Mouse (Mus musculus): ENCODE measurements around the gene Cpt1c. TPM values are rescaled to one million over a fixed set of nuclear protein-coding genes. Genes with fewer than 3 reads are reported as not detected.

Cpt1c gene
- polyA plus RNA-seq, 1 experiment = 154 TPM

DNA sequence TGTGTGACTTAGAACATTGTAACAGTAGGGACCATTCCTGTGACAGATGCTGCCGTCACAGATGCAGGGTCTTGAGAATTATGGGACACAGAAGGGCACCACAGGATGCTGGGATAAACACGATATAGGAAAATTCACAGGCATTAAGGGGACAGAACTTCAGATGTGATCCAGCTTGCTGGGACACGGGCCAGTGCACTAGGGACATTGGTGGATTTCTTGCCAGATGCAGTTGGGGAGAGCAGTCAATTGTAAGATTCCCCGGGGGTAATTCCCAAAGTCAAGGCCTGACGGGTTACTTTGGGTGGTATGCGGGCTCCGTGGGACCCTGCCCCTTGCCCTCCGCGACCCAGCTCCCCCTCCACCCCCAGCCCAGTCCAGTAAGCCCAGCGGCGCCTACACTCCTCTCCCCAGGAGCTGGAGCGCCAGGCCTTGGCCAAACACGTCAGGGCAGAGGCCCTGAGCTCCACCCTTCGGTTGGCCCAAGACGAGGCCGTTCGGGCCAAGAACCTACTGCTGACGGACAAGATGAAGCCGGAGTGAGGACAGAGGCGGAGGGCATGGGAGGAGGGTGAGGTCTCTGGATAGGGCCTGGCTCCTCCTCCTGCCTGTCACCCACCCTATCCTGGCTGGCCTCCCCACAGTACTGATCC lies 17.3 kb downstream of the Cpt1c start:
- no peak overlapping the region for H3K27ac ChIP-seq (ENCODE audit: insufficient read depth, low read length)
- no peaks in the 10 kb centered on the region for H3K4me1 ChIP-seq (ENCODE audit: control insufficient read depth, insufficient read depth, low read length)
- TF ChIP-seq POLR2A (IDR thresholded peaks at IDR 0.05; ENCODE audit: extremely low read depth, insufficient read depth, low read length) (no peak), CTCF (IDR thresholded peaks at IDR 0.05; ENCODE audit: extremely low read depth, insufficient read depth, low read length) (no peak)

DNA sequence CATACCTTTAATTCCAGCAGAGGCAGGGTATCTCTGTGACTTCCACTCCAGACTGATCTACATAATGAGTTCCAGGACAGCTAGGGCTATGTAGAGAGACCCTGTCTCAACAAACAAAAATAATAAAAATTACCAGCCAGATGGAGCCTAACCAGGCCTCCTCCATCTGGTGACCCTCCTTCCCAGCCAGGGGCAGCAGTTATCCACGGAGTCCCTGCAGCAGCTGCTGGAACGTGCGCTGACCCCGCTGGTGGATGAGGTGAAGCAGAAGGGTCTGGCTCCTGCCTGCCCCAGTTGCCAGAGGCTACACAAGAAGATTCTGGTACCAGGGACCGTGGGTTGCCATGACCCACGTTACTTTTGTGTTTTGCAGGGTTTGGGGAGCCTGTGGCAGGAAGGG lies 18.4 kb downstream of the Cpt1c start:
- Histone ChIP-seq H3K4me1 (ENCODE audit: control insufficient read depth, insufficient read depth, low read length) (no peaks in the 10 kb centered on the region), H3K27ac (ENCODE audit: insufficient read depth, low read length) (no peak overlapping the region), H3K4me3 (ENCODE audit: insufficient read depth, low read length) (no peak overlapping the region)
- TF ChIP-seq CTCF (IDR thresholded peaks at IDR 0.05; ENCODE audit: extremely low read depth, insufficient read depth, low read length) (no peak), POLR2A (IDR thresholded peaks at IDR 0.05; ENCODE audit: extremely low read depth, insufficient read depth, low read length) (no peak)

More for the DNA sequence above, 17.3 kb downstream of the Cpt1c start:
- no peak overlapping the region for H3K4me3 ChIP-seq (ENCODE audit: insufficient read depth, low read length)

DNA sequence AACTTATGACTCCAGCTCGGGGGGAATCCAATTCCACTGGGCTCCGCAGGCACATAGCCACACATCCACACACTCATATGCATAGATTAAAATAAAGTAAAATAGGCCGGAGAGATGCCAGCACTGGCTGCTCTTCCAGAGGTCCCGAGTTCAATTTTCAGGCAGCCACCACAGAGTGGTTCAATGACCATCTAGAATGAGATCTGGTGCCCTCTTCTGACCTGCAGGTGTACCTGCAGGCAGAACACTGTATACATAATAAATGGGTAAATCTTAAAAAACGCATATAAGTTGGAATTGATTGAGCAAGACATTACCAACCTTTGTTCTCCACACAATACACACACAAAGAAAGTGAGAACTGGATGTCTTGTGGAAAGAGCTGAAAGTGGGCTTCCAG lies 19.0 kb downstream of the Cpt1c start:
- no peak overlapping the region for H3K27ac ChIP-seq (ENCODE audit: insufficient read depth, low read length)
- H3K4me3 ChIP-seq (ENCODE audit: insufficient read depth, low read length) = no peak overlapping the region
- peak; percentile 45; the same call in 1 of the 2 replicates for TF ChIP-seq CTCF (IDR thresholded peaks at IDR 0.05; ENCODE audit: extremely low read depth, insufficient read depth, low read length)
- TF ChIP-seq POLR2A (IDR thresholded peaks at IDR 0.05; ENCODE audit: extremely low read depth, insufficient read depth, low read length) = no peak
- no peaks in the 10 kb centered on the region for H3K4me1 ChIP-seq (ENCODE audit: control insufficient read depth, insufficient read depth, low read length)

DNA sequence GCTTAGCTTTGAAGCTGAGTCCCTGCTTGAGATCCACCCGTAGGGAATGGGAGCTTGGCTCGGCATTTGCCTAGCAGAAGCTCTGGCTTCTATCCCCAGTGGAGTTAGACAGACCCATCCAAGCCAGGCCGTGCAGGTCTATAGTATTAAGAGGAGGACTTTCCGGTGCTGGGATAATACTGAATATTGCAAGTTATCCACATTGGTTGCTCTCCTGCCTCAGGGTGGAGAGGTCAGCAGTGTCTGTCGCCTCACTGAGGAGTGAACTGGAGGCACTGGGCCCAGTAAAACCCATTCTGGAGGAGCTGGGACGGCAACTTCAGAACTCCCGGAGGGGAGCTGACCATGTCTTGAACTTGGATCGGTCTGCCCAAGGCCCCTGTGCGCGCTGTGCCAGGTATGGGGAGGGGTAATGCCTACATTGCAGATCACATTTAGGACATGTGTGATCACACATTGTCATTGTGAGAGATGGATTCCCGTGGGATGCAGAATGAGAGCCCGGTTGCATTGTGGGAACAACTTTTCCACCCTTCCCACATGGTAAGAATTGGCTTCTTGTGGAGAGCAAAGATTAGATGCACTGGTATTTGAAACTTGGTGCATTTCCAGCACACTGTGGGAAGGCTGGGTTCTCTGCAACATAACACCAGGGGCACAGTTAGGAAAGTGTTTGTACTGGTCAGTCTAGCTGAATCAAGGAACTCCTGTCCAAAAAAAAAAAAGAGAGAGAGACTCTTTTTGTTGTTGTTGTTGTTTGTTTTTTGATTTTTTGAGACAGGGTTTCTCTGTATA lies 20.4 kb downstream of the Cpt1c start:
- H3K4me1 ChIP-seq (ENCODE audit: control insufficient read depth, insufficient read depth, low read length) = peaks cover 5% of the 10 kb centered on the region
- H3K27ac ChIP-seq (ENCODE audit: insufficient read depth, low read length) = no peak overlapping the region

DNA sequence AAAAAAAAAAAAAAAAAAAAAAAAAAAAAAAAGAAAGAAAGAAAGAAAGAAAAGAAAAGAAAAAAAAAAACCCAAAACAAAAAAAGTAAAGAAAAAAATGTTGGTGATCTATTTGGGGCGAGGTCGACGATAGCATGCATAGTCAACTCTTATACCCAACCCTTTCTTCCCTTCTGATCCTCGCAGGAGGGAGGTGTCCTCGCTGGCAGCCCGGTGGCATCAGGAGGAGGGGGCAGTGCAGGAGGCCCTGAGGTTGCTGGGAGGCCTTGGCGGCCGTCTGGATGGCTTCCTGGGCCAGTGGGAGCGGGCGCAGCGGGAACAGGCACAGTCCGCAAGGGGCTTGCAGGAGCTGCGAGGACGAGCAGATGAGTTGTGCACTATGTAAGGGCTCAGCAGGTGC lies 21.1 kb downstream of the Cpt1c start:
- peaks cover 5% of the 10 kb centered on the region for H3K4me1 ChIP-seq (ENCODE audit: control insufficient read depth, insufficient read depth, low read length)
- H3K27ac ChIP-seq (ENCODE audit: insufficient read depth, low read length) = no peak overlapping the region
- TF ChIP-seq CTCF (IDR thresholded peaks at IDR 0.05; ENCODE audit: extremely low read depth, insufficient read depth, low read length) (no peak), POLR2A (IDR thresholded peaks at IDR 0.05; ENCODE audit: extremely low read depth, insufficient read depth, low read length) (no peak)
- no peak overlapping the region for H3K4me3 ChIP-seq (ENCODE audit: insufficient read depth, low read length)

More for the DNA sequence above, 20.4 kb downstream of the Cpt1c start:
- no peak overlapping the region for H3K4me3 ChIP-seq (ENCODE audit: insufficient read depth, low read length)
- no peak for TF ChIP-seq CTCF (IDR thresholded peaks at IDR 0.05; ENCODE audit: extremely low read depth, insufficient read depth, low read length)
- TF ChIP-seq POLR2A (IDR thresholded peaks at IDR 0.05; ENCODE audit: extremely low read depth, insufficient read depth, low read length) = no peak

DNA sequence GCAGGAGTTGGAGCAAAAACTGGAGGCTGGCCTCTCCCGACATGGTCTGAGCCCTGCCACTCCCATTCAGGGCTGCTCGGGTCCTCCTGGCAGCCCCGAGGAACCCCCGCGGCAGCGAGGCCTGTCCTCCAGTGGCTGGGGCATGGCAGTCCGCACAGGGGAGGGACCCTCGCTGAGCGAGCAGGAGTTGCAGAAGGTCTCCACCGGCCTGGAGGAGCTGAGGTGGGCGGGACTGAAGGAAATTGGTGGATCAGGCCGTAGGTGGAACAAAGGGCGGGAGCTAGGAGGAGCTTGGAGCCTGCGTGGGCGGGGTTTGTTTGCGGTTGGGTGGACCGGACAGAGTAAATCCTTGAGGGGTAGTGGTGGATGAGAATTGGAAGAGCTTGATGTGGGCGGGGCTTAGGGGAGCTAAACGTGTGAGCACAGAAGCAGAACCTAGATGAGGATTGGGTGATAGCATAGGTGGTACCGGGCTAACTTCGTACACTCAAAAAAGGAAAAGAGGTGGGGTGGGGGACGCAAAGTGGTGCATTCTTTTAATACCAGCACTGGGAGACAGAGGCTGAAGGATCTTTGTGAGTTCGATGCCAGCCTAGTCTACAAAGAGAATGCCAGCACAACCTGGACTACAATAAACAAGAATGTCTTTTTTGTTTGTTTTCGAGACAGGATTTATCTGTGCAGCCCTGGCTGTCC lies 21.9 kb downstream of the Cpt1c start:
- H3K27ac ChIP-seq (ENCODE audit: insufficient read depth, low read length) = no peak overlapping the region
- H3K4me3 ChIP-seq (ENCODE audit: insufficient read depth, low read length) = peak overlapping the region; percentile 19
- TF ChIP-seq CTCF (IDR thresholded peaks at IDR 0.05; ENCODE audit: extremely low read depth, insufficient read depth, low read length) = no peak
- TF ChIP-seq POLR2A (IDR thresholded peaks at IDR 0.05; ENCODE audit: extremely low read depth, insufficient read depth, low read length) = no peak
- peaks cover 5% of the 10 kb centered on the region for H3K4me1 ChIP-seq (ENCODE audit: control insufficient read depth, insufficient read depth, low read length)

DNA sequence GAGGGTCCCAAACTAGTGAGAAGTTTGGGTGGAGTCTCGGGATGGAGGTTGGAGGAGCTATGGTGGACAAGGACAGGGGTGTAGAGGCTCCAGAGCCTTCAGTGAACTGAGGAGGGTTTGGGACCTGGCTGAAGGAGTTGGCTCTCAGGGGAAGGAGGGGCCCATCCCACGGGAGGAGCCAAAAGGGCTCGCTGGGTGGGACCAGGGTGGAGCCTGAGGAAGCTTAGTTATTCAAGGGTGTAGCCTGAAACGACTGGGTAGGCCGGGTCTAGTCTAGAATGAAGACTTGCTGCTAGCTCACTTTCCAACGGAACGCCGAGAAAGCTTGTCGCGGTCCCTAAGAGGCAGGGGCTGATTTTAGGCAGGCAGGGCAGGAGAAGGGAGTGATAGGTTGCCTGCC lies 22.7 kb downstream of the Cpt1c start:
- Histone ChIP-seq H3K27ac (ENCODE audit: insufficient read depth, low read length) (no peak overlapping the region), H3K4me1 (ENCODE audit: control insufficient read depth, insufficient read depth, low read length) (peaks cover 5% of the 10 kb centered on the region), H3K4me3 (ENCODE audit: insufficient read depth, low read length) (peak overlapping the region; percentile 19; the same call in 1 of the 2 replicates)
- TF ChIP-seq CTCF (IDR thresholded peaks at IDR 0.05; ENCODE audit: extremely low read depth, insufficient read depth, low read length) (no peak), POLR2A (IDR thresholded peaks at IDR 0.05; ENCODE audit: extremely low read depth, insufficient read depth, low read length) (no peak)

DNA sequence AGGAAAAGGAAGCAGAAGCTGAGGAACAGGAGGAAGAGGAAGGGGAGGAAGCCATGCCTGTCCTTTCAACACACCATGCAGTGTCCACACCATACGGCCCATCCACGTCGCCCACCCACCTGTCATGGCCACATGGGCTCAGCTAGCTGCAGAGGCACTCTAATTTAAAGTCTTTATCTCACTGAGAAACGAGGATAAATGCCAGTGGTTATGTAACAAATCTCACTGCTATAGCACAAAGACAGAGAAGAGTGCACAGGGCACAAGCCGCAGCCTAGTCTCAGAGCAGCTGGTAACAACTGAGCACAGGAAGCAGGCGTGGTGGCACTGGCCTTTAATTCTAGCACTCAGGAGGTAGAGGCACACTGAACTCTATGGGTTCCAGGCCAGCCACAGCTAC lies 24.7 kb downstream of the Cpt1c start:
- H3K27ac ChIP-seq (ENCODE audit: insufficient read depth, low read length) = peak overlapping the region; percentile 57
- peaks cover 5% of the 10 kb centered on the region for H3K4me1 ChIP-seq (ENCODE audit: control insufficient read depth, insufficient read depth, low read length)
- TF ChIP-seq CTCF (IDR thresholded peaks at IDR 0.05; ENCODE audit: extremely low read depth, insufficient read depth, low read length) (no peak), POLR2A (IDR thresholded peaks at IDR 0.05; ENCODE audit: extremely low read depth, insufficient read depth, low read length) (peak; percentile 12; the same call in 1 of the 2 replicates)
- no peak overlapping the region for H3K4me3 ChIP-seq (ENCODE audit: insufficient read depth, low read length)

DNA sequence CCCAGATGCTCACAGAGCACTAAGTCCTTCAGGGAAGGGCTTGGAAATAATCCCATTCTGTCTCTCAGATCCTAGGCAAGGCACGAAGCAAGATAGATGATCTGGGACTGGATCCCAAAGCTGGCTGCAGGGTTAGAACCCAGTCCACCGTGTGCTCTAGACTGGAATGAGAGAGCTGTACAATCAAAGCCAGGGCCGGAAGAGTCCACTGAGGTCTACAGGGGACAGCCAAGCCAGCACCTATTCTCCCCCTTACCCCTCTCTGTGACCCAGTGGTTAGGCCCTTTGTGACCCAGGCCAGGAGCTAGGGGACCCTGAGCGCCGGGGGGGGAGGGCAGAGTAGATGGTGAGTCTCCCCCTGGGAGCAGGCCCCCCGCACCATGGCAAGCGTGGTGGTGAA lies 31.7 kb downstream of the Cpt1c start, which contains the start of gene Tsks:
Gene Tsks, plus strand, starts transcription at position 301 of the 400 bp plus-strand sequence.
- no peak for TF ChIP-seq CTCF (IDR thresholded peaks at IDR 0.05; ENCODE audit: extremely low read depth, insufficient read depth, low read length)
- Histone ChIP-seq H3K4me1 (ENCODE audit: control insufficient read depth, insufficient read depth, low read length) (no peaks in the 10 kb centered on the region), H3K4me3 (ENCODE audit: insufficient read depth, low read length) (no peak within 1 kb of the TSS), H3K27ac (ENCODE audit: insufficient read depth, low read length) (no peak within 1 kb of the TSS)
